Mouse (Mus musculus) myocyte (in vitro differentiated cells): Measurements from ENCODE around the gene Tmem38a. TPM values are rescaled to one million over a fixed set of nuclear protein-coding genes. Genes with fewer than 3 reads are reported as not detected.

Experiments used
- H3K27me3 ChIP-seq: one replicate; pipeline ENCODE4 v1.6.1; 2011; ENCODE audit not compliant: control insufficient read depth, insufficient read depth, insufficient read length
- H3K36me3 ChIP-seq: one replicate; pipeline ENCODE4 v1.6.1; 2011; ENCODE audit not compliant: control insufficient read depth, insufficient read depth
- H3K4me2 ChIP-seq: one replicate; pipeline ENCODE4 v1.6.1; 2011; ENCODE audit warnings: low read depth, control low read depth
- H3K4me3 ChIP-seq: one replicate; pipeline ENCODE4 v1.5.1; 2011; ENCODE audit warnings: mild to moderate bottlenecking, control low read depth, moderate library complexity
- H3K79me2 ChIP-seq: one replicate; pipeline ENCODE4 v1.6.1; 2011; ENCODE audit not compliant: control insufficient read depth, insufficient read depth
- H3ac ChIP-seq: one replicate; pipeline ENCODE4 v1.6.1; 2011; ENCODE audit not compliant: control insufficient read depth, insufficient read length
- CEBPB ChIP-seq: IDR thresholded peaks from 2 replicates; pipeline ENCODE4 v1.6.1; 2011; ENCODE audit warnings: mild to moderate bottlenecking, moderate library complexity; ENCODE audit not compliant: poor library complexity, insufficient read depth, severe bottlenecking
- E2F4 ChIP-seq: IDR thresholded peaks from one replicate; pipeline ENCODE4 v1.6.1; 2011; ENCODE audit warnings: mild to moderate bottlenecking, control low read depth, moderate library complexity; ENCODE audit not compliant: insufficient read depth
- MAX ChIP-seq: IDR thresholded peaks from one replicate; pipeline ENCODE4 v1.6.1; 2011; ENCODE audit warnings: low read depth, mild to moderate bottlenecking, control low read depth
- MYOD1 ChIP-seq, 3 experiments: IDR thresholded peaks; one replicate each; pipeline ENCODE4 v1.6.1; 2011; ENCODE audit warnings: control low read depth in 2 of 3, low read depth in 2 of 3, mild to moderate bottlenecking in 2 of 3, moderate library complexity in 1 of 3; ENCODE audit not compliant: insufficient read length in 2 of 3, control insufficient read depth in 1 of 3
- MYOG ChIP-seq, 3 experiments: IDR thresholded peaks; one replicate each; pipeline ENCODE4 v1.6.1; 2011; ENCODE audit warnings: control low read depth in 2 of 3, low read depth in 2 of 3, mild to moderate bottlenecking in 2 of 3; ENCODE audit not compliant: insufficient read length in 2 of 3, control insufficient read depth in 1 of 3, insufficient read depth in 1 of 3
- POLR2A ChIP-seq: IDR thresholded peaks from one replicate; pipeline ENCODE4 v1.6.1; 2011; ENCODE audit warnings: low read depth, mild to moderate bottlenecking, control low read depth, moderate library complexity; ENCODE audit not compliant: insufficient read length
- POLR2AphosphoS2 ChIP-seq: IDR thresholded peaks from one replicate; pipeline ENCODE4 v1.6.1; 2011; ENCODE audit warnings: low read depth, control low read depth; ENCODE audit not compliant: insufficient read length
- REST ChIP-seq: IDR thresholded peaks from one replicate; pipeline ENCODE4 v1.6.1; 2011; ENCODE audit warnings: mild to moderate bottlenecking, control low read depth, moderate library complexity; ENCODE audit not compliant: insufficient read depth, insufficient read length
- SRF ChIP-seq: IDR thresholded peaks from one replicate; pipeline ENCODE4 v1.6.1; 2011; ENCODE audit warnings: low read depth; ENCODE audit not compliant: control insufficient read depth, insufficient read length
- TCF12 ChIP-seq: IDR thresholded peaks from one replicate; pipeline ENCODE4 v1.6.1; 2011; ENCODE audit warnings: mild to moderate bottlenecking, control low read depth; ENCODE audit not compliant: poor library complexity, insufficient read depth, severe bottlenecking
- TCF3 ChIP-seq: IDR thresholded peaks from one replicate; pipeline ENCODE4 v1.6.1; 2011; ENCODE audit warnings: low read depth, control low read depth; ENCODE audit not compliant: insufficient read length
- USF1 ChIP-seq: IDR thresholded peaks from one replicate; pipeline ENCODE4 v1.6.1; 2011; ENCODE audit warnings: low read depth, mild to moderate bottlenecking, control low read depth, moderate library complexity
- polyA plus RNA-seq: library from polyadenylated mRNA; unstranded; fragments of >200 nt; fragmentation: generic; extraction: Trizol; gene quantifications from one replicate; pipeline ENCODE4 v1.2.1, GENCODE M21; 2012; ENCODE audit warnings: missing spikeins

Tmem38a gene
- polyA plus RNA-seq, 1 experiment, result 351 TPM

DNA sequence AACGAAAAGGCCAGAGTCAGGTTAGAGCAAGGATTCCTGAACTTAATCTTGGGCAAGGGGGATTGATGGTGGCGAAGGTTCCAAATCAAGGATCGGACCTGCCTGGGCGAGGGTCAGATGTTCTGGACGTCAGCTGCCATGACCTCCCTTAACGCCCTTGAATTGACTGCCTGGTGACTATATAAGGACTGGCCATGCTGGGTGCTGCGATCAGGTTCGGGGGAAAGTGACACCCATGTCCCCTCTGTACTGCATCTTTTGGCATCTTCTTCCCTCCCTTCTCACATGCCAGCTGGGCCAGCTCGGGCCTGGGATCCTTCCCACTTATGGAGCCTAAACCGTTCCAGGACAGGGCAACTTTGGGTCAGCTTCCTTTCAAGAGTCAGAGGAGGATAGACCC is 652 bp downstream of the Tmem38a start:
- Histone ChIP-seq H3ac (peak overlapping the region; percentile 54), H3K27me3 (no peaks in the 10 kb centered on the region), H3K4me2 (peak overlapping the region; percentile 98), H3K36me3 (peaks cover 12% of the 10 kb centered on the region), H3K4me3 (peak overlapping the region; percentile 99), H3K79me2 (peaks cover 57% of the 10 kb centered on the region)
- TF ChIP-seq REST (no peak), E2F4 (no peak), TCF3 (no peak), CEBPB (no peak), POLR2A (no peak), SRF (no peak), TCF12 (no peak), MYOD1 (IDR thresholded peaks at IDR 0.05; ENCODE audit: control insufficient read depth in 1 of 3, insufficient read length in 2 of 3, low read depth in 2 of 3) (peak in 2 of 3 experiments; percentile 0), MYOG (IDR thresholded peaks at IDR 0.05; ENCODE audit: control insufficient read depth in 1 of 3, insufficient read depth in 1 of 3, insufficient read length in 2 of 3, low read depth in 2 of 3) (no peak), USF1 (no peak), MAX (no peak), POLR2AphosphoS2 (peak; percentile 56)

- H3K27me3 ChIP-seq, result no peaks in the 10 kb centered on the region
- peaks cover 52% of the 10 kb centered on the region for H3K79me2 ChIP-seq
- no peak overlapping the region for H3ac ChIP-seq
- H3K4me3 ChIP-seq, result peak overlapping the region; percentile 99
- H3K36me3 ChIP-seq, result peaks cover 4% of the 10 kb centered on the region
- TF ChIP-seq TCF3 (no peak), REST (no peak)
- peak overlapping the region; percentile 98 for H3K4me2 ChIP-seq
Observed at GRCm38 (mm10) chr8:72573450-72573849, 1.6 kb downstream of the Tmem38a start.

- Histone ChIP-seq H3K79me2 (peaks cover 35% of the 10 kb centered on the region), H3K4me3 (no peak overlapping the region), H3ac (no peak overlapping the region), H3K4me2 (no peak overlapping the region), H3K36me3 (no peaks in the 10 kb centered on the region), H3K27me3 (no peaks in the 10 kb centered on the region)
- no peak for TF ChIP-seq REST
- TF ChIP-seq POLR2A, result no peak
- no peak for TF ChIP-seq E2F4
- no peak for TF ChIP-seq USF1
- no peak for TF ChIP-seq POLR2AphosphoS2
- no peak for TF ChIP-seq CEBPB
- no peak for TF ChIP-seq SRF
- no peak for TF ChIP-seq MAX
- TF ChIP-seq MYOD1 (IDR thresholded peaks at IDR 0.05; ENCODE audit: control insufficient read depth in 1 of 3, insufficient read length in 2 of 3, low read depth in 2 of 3), result no peak
- no peak for TF ChIP-seq TCF3
- TF ChIP-seq TCF12, result no peak
- TF ChIP-seq MYOG (IDR thresholded peaks at IDR 0.05; ENCODE audit: control insufficient read depth in 1 of 3, insufficient read depth in 1 of 3, insufficient read length in 2 of 3, low read depth in 2 of 3), result no peak
Observed at GRCm38 (mm10) chr8:72575915-72576314, 4.1 kb downstream of the Tmem38a start.

DNA sequence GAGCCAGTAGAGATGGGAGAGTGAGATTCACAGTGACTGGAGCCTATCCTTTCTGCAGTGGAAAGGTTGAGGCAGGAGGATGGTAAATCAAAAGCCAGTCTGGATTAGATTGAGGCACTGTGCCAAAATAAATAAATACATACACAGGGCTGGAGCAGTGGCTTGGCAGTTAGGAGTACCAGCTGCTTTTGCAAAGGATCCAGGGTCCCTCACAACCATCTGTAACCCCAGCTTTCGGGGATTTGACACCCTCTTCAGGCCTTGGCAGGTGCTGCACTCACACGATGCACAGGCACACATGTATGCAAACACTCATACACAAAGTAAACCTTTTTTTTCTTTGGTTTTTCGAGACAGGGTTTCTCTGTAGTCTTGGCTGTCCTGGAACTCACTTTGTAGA is 5.4 kb downstream of the Tmem38a start:
- H3K4me3 ChIP-seq, result no peak overlapping the region

DNA sequence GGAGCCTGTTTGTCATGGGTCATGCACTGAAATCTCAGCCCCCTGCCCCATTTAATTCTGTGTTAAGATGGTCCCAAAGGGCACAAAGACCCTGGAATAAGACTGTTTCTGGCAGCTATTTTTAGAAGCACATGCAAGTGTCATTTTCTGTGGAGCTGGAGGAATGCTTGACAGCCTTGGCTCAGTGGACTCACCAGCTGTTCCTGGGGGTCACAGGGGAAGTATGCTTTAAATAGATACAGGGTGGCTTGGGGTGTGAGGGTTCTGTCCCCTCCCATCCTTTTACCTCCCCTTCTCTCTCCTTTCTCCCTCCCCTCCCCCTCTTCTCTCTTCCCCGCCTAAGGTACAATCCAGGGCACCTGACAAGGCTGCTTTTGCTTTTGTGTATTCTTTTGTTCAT is 6.1 kb downstream of the Tmem38a start:
- H3K4me2 ChIP-seq, result peak overlapping the region; percentile 55
- H3K27me3 ChIP-seq, result no peaks in the 10 kb centered on the region
- peaks cover 24% of the 10 kb centered on the region for H3K79me2 ChIP-seq
- no peak overlapping the region for H3K4me3 ChIP-seq
- H3ac ChIP-seq, result no peak overlapping the region
- peaks cover 3% of the 10 kb centered on the region for H3K36me3 ChIP-seq
- TF ChIP-seq CEBPB (no peak), MYOG (IDR thresholded peaks at IDR 0.05; ENCODE audit: control insufficient read depth in 1 of 3, insufficient read depth in 1 of 3, insufficient read length in 2 of 3, low read depth in 2 of 3) (peak in 2 of 3 experiments; percentile 89 to 94), MYOD1 (IDR thresholded peaks at IDR 0.05; ENCODE audit: control insufficient read depth in 1 of 3, insufficient read length in 2 of 3, low read depth in 2 of 3) (peak; percentile 86 to 95 (median 86)), TCF12 (peak; percentile 78)

More for the DNA sequence above, 5.4 kb downstream of the Tmem38a start:
- H3K27me3 ChIP-seq, result no peaks in the 10 kb centered on the region
- H3K4me2 ChIP-seq, result no peak overlapping the region
- TF ChIP-seq SRF (no peak), TCF3 (no peak), MYOD1 (IDR thresholded peaks at IDR 0.05; ENCODE audit: control insufficient read depth in 1 of 3, insufficient read length in 2 of 3, low read depth in 2 of 3) (peak; percentile 34 to 83 (median 58)), TCF12 (peak; percentile 22), MYOG (IDR thresholded peaks at IDR 0.05; ENCODE audit: control insufficient read depth in 1 of 3, insufficient read depth in 1 of 3, insufficient read length in 2 of 3, low read depth in 2 of 3) (peak; percentile 6 to 71 (median 63))
- no peak overlapping the region for H3ac ChIP-seq
- H3K79me2 ChIP-seq, result peaks cover 31% of the 10 kb centered on the region
- peaks cover 3% of the 10 kb centered on the region for H3K36me3 ChIP-seq
